Mouse (Mus musculus) liver, embryonic 13.5 days (tissue): ENCODE data around the gene Ube2f. TPM values are rescaled to one million over a fixed set of nuclear protein-coding genes. Genes with fewer than 3 reads are reported as not detected.

Experiments used
- ATAC-seq: fragments of 200-750 bp; cut with Nextera tagmentation; 2 replicates; pipeline ENCODE4 v1.8.0; 2017; ENCODE audit warnings: low read depth, mild to moderate bottlenecking, moderate number of reproducible peaks, moderate library complexity
- DNase-seq: peaks from one replicate; pipeline ENCODE4 v3.0.0; 2022
- H3K27ac ChIP-seq: fragments of 300-500 bp; sonication (generic); 2 replicates; pipeline ENCODE4 v1.5.1; 2015; ENCODE audit warnings: moderate library complexity, mild to moderate bottlenecking, inconsistent platforms
- H3K27me3 ChIP-seq: fragments of 300-500 bp; sonication (generic); 2 replicates; pipeline ENCODE4 v1.6.1; 2015; ENCODE audit warnings: mild to moderate bottlenecking, inconsistent platforms
- H3K36me3 ChIP-seq: fragments of 300-500 bp; sonication (generic); 2 replicates; pipeline ENCODE4 v1.6.1; 2015; ENCODE audit warnings: mild to moderate bottlenecking, inconsistent platforms
- H3K4me1 ChIP-seq: fragments of 300-500 bp; sonication (generic); replicated peaks from 2 replicates; pipeline ENCODE4 v1.6.1; 2015; ENCODE audit warnings: inconsistent platforms
- H3K4me2 ChIP-seq: fragments of 300-500 bp; sonication (generic); 2 replicates; pipeline ENCODE4 v1.6.1; 2015; ENCODE audit warnings: inconsistent platforms, mild to moderate bottlenecking, moderate library complexity
- H3K4me3 ChIP-seq: fragments of 300-500 bp; sonication (generic); replicated peaks from 2 replicates; pipeline ENCODE4 v1.5.1; 2015; ENCODE audit warnings: mild to moderate bottlenecking, inconsistent platforms
- H3K9ac ChIP-seq: fragments of 300-500 bp; sonication (generic); 2 replicates; pipeline ENCODE4 v1.6.1; 2015; ENCODE audit warnings: mild to moderate bottlenecking, inconsistent platforms
- H3K9me3 ChIP-seq: fragments of 300-500 bp; sonication (generic); replicated peaks from 2 replicates; pipeline ENCODE4 v1.6.1; 2016; ENCODE audit warnings: inconsistent platforms
- WGBS: fragments of 180-500 bp; shearing (Covaris S2); methylation state at CpG from one replicate; pipeline ENCODE4 v1.1.7; 2015; ENCODE audit not compliant: insufficient replicate concordance; 5-methylcytosine and 5-hydroxymethylcytosine counted together
- polyA plus RNA-seq: library from polyadenylated mRNA; unstranded; fragments of >200 nt; fragmentation: Nextera tagmentation; extraction: Ambion mirVana; gene quantifications from 2 replicates; pipeline ENCODE4 v1.2.1, GENCODE M21; 2015

Ube2f gene
- polyA plus RNA-seq, 1 experiment from 2014 or later = 71.1 TPM

DNA sequence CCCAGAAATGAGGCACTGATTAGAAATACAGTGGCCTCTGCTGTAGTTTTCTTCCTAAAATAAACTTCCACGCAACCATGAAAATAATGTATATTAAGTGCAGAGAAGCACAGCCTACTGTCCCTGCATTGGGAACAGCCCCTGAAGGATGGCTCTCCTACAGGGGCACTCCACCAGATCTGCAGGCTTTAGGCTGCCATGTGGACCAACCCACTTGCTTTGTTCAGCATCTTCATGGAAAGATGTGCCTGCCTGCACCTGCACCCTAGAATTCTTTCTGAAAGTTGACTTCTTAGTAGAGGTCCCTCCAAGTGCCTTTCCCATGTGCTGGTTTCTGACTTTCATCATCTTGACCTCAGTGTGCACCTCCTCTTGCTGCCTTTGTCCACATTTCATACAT lies 34.8 kb upstream of the Ube2f start:
- H3K36me3 ChIP-seq = no peaks in the 10 kb centered on the region
- H3K9ac ChIP-seq = no peak overlapping the region
- no peak overlapping the region for H3K27ac ChIP-seq
- WGBS = 83% methylated on average over 1 of the region's 1 CpGs
- no peak overlapping the region for H3K4me2 ChIP-seq
- no peaks in the 10 kb centered on the region for H3K27me3 ChIP-seq
- no peaks in the 10 kb centered on the region for H3K9me3 ChIP-seq
- peaks cover 12% of the 10 kb centered on the region for H3K4me1 ChIP-seq
- ATAC-seq (no peak), DNase-seq (no peak)
- no peak overlapping the region for H3K4me3 ChIP-seq

DNA sequence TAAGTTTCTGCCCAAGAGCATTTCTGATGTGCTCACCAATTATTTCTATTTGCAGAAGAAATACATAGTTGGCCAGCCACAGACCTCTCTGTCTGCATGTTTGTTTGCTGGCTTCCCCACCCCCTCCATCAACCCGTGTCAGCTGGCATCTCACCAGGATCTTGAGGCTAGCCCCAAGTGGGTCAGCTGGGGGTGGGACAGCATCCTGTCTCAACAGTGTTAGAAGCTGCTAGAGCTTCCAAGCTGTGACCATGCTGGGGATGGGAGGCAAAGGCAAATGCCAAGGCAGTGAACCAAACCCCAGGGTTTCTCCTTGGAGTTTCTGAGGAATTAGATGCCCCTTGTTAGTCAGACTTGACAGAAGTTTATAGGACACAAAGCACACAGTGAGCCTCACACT lies 34.1 kb upstream of the Ube2f start:
- no peak overlapping the region for H3K4me3 ChIP-seq
- no peaks in the 10 kb centered on the region for H3K9me3 ChIP-seq
- ATAC-seq (no peak), DNase-seq (no peak)
- WGBS = 3% methylated on average over 1 of the region's 1 CpGs
- H3K27ac ChIP-seq = no peak overlapping the region
- no peaks in the 10 kb centered on the region for H3K27me3 ChIP-seq
- H3K9ac ChIP-seq = no peak overlapping the region
- H3K4me1 ChIP-seq = peaks cover 12% of the 10 kb centered on the region
- H3K36me3 ChIP-seq = no peaks in the 10 kb centered on the region
- H3K4me2 ChIP-seq = no peak overlapping the region

DNA sequence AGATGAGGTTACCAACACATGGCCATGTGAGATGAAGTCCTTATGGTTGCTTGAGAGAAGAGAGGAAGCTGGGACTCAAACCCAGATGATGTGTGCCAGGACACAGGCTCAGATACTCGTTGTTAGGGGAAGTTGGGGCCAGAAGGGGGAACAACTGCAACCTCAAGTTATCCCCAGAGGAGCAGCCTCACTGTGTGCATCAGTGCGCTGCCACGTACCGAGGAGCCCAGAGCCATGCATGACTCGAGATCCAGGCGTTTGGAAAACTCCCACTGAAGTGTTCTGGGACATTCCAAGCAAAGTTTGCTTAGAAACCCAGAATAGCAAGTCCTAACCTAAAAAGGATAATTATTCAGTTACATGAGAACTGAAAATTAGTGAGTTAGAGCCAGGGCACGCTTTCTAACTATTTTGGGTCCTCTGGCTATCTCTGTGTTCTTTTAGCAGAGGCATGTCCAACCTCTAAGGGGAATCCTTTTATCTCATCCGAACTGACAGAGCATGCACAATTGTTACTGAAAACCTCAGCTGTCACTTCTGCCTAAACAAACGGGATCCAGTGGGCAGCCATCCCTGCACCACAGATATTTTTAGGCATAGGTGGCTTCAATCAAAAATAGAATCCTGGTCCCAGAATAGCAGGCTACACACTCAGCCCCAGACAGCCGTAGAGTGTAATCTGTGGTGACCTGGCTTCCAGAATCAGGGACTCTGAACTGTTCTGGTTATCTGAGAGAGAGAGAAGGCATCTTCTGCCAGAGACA lies 33.4 kb upstream of the Ube2f start:
- no peak overlapping the region for H3K4me3 ChIP-seq
- 10% methylated on average over 10 of the region's 10 CpGs for WGBS
- no peaks in the 10 kb centered on the region for H3K9me3 ChIP-seq
- no peaks in the 10 kb centered on the region for H3K36me3 ChIP-seq
- H3K27me3 ChIP-seq = no peaks in the 10 kb centered on the region
- ATAC-seq = no peak
- H3K27ac ChIP-seq = no peak overlapping the region
- no peak for DNase-seq
- no peak overlapping the region for H3K9ac ChIP-seq
- H3K4me1 ChIP-seq = peaks cover 12% of the 10 kb centered on the region
- no peak overlapping the region for H3K4me2 ChIP-seq

DNA sequence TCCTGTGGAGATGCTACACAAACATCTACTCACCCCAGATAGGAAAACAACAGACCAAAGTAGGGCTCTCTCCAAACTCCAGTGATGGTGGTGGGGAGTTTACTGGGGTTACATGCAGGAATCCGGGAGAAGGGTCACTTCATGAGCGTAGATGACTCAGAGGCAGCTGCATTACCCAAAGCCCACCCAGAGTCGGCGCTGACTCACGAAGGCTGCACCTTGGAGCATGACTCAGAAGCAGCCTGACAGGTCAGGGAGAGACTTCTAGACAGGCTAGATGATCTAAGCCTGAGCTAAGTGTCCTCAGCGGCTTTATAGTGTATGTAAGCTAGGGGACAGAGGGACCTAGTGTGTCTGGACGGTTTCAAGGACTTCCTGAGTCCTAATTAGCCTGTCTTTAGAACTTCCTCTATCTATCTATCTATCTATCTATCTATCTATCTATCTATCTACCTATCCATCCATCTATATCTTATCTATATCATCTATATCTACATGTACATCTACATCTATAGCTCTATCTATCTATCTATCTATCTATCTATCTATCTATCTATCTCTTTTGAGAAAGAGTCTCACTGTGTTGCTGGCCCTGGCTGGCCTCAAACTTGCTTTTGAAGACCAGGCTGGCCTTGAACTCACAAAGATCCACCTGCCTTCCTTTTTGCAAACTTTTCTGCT lies 30.3 kb upstream of the Ube2f start:
- Histone ChIP-seq H3K4me3 (no peak overlapping the region), H3K27ac (no peak overlapping the region), H3K36me3 (no peaks in the 10 kb centered on the region), H3K4me2 (no peak overlapping the region), H3K27me3 (no peaks in the 10 kb centered on the region), H3K9ac (no peak overlapping the region), H3K9me3 (no peaks in the 10 kb centered on the region), H3K4me1 (peaks cover 12% of the 10 kb centered on the region)
- WGBS = 56% methylated on average over 7 of the region's 7 CpGs
- DNase-seq (no peak), ATAC-seq (no peak)

DNA sequence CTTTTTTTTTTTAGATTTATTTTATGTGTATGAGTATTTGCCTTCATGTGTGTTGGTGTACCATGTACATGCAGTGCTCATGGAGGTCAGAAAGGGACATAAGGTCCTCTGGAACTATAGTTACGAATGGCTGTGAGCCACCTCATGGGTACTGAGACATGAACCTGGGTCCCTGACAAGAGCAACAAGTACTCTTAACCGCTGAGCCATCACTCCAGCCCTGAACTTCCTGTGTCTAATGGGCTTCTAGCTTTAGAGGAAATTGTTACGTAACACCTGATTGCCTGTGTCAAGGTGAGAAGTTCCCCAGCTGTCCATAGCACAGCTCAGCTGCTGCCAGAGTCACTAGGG lies 29.8 kb upstream of the Ube2f start:
- Histone ChIP-seq H3K27me3 (no peaks in the 10 kb centered on the region), H3K4me2 (no peak overlapping the region), H3K4me3 (no peak overlapping the region), H3K4me1 (peaks cover 12% of the 10 kb centered on the region), H3K36me3 (no peaks in the 10 kb centered on the region), H3K9ac (no peak overlapping the region), H3K27ac (no peak overlapping the region), H3K9me3 (no peaks in the 10 kb centered on the region)
- ATAC-seq = no peak
- WGBS = 48% methylated on average over 3 of the region's 3 CpGs
- DNase-seq = no peak

DNA sequence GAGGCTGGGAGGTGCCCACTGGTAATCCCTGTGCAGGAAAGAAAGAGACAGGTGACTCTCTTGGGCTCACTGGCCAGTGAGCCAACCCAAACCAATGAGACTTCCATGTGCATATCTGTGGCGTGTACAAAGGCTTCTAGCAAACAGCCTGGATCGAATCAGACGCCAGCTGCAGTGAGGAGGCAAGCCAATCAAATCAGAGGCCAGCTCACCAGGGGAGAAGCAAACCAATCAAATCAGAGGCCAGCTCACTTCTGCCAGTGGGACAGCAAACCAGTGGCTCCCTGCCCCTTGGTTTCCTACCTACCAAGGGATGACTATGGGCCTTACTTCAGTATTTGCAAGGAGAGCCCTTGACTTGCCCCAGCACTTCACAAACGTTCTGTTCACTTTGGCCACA lies 23.5 kb upstream of the Ube2f start:
- 0 out of 2 replicates have a peak overlapping the region, but pooled peaks have one; percentile 69 for H3K27ac ChIP-seq
- no peaks in the 10 kb centered on the region for H3K9me3 ChIP-seq
- H3K27me3 ChIP-seq = no peaks in the 10 kb centered on the region
- H3K9ac ChIP-seq = no peak overlapping the region
- H3K4me1 ChIP-seq = peaks cover 33% of the 10 kb centered on the region
- ATAC-seq (peak; percentile 34; the same call in 1 of the 2 replicates), DNase-seq (no peak)
- no peak overlapping the region for H3K4me3 ChIP-seq
- H3K36me3 ChIP-seq = no peaks in the 10 kb centered on the region
- WGBS = 62% methylated on average over 4 of the region's 4 CpGs
- no peak overlapping the region for H3K4me2 ChIP-seq

DNA sequence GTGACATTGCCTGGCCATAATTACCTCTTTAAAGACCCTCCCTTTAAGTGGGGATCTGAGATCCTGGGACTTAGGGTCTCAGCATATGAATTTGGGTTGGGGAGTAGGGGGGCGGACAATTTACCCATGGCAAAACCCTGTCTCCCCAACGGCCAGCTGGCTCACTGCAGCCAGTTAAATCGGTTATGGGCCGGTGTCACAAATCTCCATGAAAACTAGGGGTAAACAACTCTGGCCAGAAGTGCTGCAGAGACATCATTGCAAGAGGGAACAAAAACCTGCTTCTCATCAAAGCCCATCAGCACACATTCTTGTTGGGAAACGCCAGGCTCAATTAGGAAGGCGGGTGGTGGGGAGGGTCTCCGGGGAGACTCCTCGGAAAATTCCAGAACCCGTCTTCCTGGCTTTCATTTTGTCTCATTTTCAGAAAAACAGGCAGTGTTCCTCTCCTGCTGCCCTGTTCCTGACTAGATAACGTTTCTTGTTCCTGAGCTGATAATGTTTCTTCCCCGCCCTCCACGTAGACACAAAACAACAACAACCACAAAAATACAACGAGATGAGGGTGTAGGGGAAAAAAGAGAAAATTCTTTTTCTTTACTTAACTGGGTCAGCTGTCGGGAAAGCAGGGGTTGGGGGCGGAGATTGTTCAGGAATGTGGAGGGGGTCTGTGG lies 22.6 kb upstream of the Ube2f start:
- no peak overlapping the region for H3K4me3 ChIP-seq
- peaks cover 33% of the 10 kb centered on the region for H3K4me1 ChIP-seq
- no peaks in the 10 kb centered on the region for H3K27me3 ChIP-seq
- 44% methylated on average over 15 of the region's 15 CpGs for WGBS
- DNase-seq = no peak
- peak; percentile 41; the same call in 1 of the 2 replicates for ATAC-seq
- H3K9me3 ChIP-seq = no peaks in the 10 kb centered on the region
- H3K36me3 ChIP-seq = no peaks in the 10 kb centered on the region
- H3K9ac ChIP-seq = peak overlapping the region; percentile 49; the same call in 1 of the 2 replicates
- H3K27ac ChIP-seq = peak overlapping the region; percentile 69
- H3K4me2 ChIP-seq = peak overlapping the region; percentile 46

DNA sequence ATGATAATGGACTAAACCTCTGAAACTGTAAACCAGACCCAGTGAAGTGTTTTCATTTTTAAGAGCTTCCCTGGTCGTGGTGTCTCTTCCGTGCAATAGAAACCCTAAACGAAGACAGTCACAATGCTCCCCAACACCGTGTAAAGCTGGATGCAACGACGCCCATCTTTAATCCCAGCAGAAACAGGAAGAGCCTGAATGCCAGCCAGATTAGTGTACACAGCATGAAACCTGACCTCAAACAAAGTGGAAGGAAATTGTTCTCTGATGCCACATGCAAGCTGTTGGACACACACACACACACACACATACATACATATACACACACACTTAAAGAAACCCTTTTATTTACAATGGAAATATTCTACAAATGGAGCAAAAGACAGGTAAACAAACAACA lies 19.0 kb upstream of the Ube2f start:
- Histone ChIP-seq H3K4me2 (no peak overlapping the region), H3K27ac (no peak overlapping the region), H3K36me3 (no peaks in the 10 kb centered on the region), H3K4me3 (no peak overlapping the region), H3K4me1 (peaks cover 33% of the 10 kb centered on the region), H3K9ac (no peak overlapping the region), H3K27me3 (no peaks in the 10 kb centered on the region), H3K9me3 (no peaks in the 10 kb centered on the region)
- DNase-seq (no peak), ATAC-seq (no peak)
- WGBS = 48% methylated on average over 6 of the region's 6 CpGs

DNA sequence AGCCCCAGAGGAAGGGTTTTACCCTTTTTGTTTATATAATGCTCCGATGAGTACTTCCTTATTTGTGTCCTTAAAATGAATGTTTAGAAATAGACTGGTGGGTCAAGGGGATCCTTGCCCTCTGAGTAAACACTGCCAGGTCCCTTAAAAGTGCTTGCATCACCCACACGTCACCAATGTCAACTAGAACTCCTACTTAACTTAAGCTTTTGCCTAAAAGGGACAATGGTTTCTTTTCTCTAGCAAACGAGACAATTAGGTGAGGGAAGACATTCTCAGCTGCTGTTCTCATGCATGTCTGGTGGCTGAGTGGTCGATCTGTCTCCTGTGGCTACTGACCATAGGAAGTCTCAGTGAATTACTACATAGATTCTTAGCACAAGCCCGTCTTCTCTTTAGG lies 18.2 kb upstream of the Ube2f start:
- Histone ChIP-seq H3K27me3 (no peaks in the 10 kb centered on the region), H3K4me1 (peaks cover 27% of the 10 kb centered on the region), H3K27ac (no peak overlapping the region), H3K36me3 (no peaks in the 10 kb centered on the region), H3K4me2 (no peak overlapping the region), H3K9me3 (no peaks in the 10 kb centered on the region), H3K4me3 (no peak overlapping the region), H3K9ac (no peak overlapping the region)
- DNase-seq = no peak
- no peak for ATAC-seq
- WGBS = 31% methylated on average over 5 of the region's 5 CpGs

DNA sequence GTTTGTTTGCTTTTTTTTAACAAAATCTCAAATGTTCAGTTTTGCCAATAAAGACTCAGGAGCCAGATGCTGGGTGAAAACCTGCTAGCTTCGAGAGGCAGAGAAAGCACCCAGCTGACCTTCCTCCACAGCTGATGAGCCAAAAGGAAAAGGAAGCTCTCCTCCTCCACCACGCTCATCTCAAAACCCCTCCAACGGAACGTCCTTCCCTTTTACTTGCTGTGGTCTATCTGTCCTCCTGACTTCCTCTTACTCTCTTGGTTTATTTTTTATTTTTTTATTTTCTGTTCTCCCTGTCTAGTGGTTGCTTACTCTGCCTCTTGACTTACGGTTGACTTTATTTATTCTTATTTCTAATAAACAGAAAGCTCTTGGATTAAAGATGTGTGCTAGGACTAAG lies 14.7 kb upstream of the Ube2f start:
- Histone ChIP-seq H3K27me3 (no peaks in the 10 kb centered on the region), H3K4me1 (peaks cover 7% of the 10 kb centered on the region), H3K36me3 (no peaks in the 10 kb centered on the region), H3K9me3 (no peaks in the 10 kb centered on the region), H3K27ac (no peak overlapping the region), H3K9ac (no peak overlapping the region), H3K4me2 (no peak overlapping the region), H3K4me3 (no peak overlapping the region)
- DNase-seq (no peak), ATAC-seq (no peak)
- 14% methylated on average over 5 of the region's 5 CpGs for WGBS

DNA sequence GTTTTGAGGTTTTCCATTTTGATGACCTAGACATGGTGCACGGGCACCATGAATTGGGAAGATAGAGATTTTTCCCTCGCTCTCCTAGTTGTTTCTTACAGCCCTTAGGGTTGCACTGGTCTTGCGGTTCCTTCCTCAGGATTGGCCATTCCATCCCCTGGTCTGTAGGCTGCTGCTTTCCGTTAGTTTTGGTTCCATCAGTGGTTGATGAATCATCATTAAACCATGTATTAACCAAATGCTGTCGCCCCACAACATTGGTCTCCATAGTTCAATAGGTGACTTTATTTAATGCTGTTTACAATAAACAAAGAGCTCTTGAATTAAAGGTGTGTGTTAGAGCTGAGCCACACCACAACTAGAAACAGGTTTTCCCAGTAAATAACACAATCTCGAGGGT lies 12.4 kb upstream of the Ube2f start:
- no peak for ATAC-seq
- Histone ChIP-seq H3K36me3 (no peaks in the 10 kb centered on the region), H3K4me1 (peaks cover 18% of the 10 kb centered on the region), H3K27me3 (no peaks in the 10 kb centered on the region), H3K4me2 (no peak overlapping the region), H3K9me3 (no peaks in the 10 kb centered on the region), H3K9ac (no peak overlapping the region), H3K27ac (no peak overlapping the region), H3K4me3 (no peak overlapping the region)
- WGBS = 62% methylated on average over 6 of the region's 6 CpGs
- no peak for DNase-seq
